Mouse (Mus musculus): ENCODE data around the gene Phf12.
A peak's percentile ranks its signal among the peaks of the same experiment; 100 is the strongest.

The Phf12 gene

DNA sequence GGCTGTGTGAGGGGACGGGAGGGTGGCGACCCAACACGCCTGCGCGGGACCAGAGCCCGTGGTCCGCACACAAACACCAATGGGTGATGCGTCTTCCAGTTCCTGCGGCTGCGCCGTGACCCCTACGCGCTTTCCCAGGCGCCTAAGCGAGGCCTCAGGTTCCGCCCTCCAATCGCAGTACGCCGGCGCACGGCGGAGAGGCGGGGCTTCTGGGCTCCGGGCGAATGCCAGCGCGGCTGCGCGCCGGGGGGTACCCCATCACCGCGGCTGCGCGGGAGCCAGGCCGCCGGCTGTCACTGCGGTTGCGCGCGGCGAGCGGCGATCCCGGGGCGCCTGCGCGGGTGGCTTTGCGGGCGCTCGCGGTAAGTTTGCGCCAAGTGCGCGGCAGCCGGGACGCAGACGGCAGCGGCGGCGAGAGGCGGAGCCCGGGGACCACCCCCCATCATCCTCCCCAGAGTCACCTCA is at the start of gene Phf12:
TSS of gene Phf12 (plus strand) at position 314 of the 465 bp plus-strand sequence.
- DNase-seq = peak; percentile 100

DNA sequence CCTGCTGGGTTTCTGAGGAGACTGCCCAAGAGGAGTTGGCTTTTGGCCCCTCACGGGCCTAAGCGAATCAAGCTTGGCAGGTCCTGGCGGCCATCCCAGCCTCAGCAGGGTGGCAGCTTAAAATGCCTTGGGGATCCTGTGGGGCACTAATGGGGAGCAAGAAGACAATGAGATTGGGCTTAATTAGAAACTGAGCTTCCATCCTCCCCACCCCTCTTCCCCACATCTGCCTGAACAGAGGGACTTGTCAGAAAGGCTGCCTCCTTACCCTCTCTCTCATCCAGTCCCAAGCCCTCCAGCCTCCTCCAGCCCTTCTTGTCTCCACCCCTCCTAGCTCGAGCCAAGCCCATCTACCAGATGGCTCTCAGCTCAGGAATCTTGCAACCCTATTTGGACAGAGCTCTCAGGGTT is 48.4 kb upstream of the Phf12 start:
- DNase-seq = peak; percentile 82

DNA sequence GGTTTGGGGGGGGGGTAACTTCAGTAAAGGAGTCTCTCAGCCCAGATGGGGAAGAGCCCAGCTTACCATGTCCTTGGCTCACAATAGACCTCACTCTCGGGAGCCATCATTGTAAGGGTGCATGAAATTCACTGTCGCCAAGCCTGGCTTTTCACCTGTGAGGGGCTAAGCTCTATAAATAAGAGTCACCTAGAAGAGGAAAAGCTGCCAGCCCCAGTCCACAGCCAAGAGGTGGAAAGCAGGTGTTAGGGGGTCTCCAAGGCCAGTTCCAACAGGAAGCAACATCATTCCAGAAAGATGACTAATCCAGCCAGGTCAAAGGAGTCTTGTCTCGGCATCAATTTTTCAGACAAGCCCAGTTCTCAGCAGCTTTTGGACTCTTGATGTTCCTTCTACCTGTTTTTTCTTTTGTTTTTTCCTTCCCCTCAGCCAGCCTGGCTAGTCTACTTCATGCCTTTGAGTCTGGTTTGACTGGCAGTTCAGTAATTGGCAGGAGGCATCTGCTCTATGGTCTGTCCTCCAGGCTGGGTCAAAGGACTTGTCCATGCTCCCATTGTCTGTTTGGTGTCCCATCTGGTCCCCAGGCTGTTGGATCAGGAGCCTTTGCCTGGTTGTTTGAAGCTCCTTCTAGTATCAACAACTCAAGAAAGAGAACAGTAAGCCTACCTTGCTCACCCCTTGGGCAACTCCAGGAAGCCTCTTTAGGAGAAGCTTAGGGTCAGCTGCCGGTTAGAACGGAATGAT is 47.8 kb upstream of the Phf12 start:
- peak; percentile 79 for DNase-seq

DNA sequence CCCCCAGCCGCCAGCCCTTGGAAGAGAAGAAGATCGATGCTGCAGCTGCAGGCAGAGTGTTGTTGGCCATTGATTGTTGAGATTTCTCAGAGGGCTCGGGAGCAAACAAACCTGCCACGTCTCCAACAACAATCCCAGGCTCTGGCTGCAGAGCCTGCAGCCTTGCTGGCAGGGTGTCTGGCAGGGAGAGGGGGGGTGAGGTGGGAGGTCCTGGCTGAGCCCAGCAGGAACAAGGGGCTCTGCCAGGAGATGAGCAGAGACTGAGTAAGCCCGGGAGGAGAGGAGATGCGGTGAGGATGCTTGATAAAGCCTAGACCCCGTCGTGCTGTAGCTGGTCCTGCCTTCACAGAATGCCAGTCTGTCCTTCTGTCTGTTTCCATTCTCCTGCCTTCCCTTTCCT is 45.7 kb upstream of the Phf12 start:
- peak; percentile 67 for DNase-seq

DNA sequence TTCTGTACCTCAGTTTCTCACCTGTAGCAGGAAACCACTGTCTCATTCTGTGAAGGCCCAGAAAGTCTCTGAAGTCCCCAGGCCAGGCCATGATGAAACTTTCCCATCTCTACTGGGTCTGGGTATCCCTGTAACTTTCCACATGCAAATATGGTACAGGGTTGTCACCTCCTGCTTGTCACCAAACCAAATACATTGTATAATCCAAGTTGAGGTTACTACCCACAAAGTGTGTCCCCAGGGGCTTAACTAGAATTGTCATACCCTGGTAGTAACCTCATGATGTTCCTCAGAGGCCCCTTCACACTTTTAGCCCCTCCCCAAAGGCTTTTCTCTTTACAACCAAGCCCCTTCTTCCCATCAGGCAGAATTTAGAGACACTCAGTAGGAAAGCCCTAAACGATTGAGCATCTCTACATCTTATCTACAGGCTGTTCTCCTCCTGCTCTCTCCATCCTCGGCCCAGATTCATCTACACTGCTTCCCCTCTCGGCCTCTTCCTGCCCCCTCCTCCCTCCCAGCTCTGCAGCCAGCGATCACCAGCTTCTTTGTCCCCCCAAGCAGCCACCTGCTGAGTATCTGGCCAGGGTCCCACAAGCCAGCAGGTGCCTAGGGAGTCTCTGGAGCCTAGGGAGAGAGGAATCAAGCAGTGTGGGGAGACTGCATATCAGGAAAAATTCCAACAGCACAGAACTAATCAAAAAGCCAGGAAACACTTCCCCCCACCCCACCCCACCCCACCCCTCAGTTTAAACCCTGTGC is 44.7 kb upstream of the Phf12 start:
- no peak for DNase-seq

DNA sequence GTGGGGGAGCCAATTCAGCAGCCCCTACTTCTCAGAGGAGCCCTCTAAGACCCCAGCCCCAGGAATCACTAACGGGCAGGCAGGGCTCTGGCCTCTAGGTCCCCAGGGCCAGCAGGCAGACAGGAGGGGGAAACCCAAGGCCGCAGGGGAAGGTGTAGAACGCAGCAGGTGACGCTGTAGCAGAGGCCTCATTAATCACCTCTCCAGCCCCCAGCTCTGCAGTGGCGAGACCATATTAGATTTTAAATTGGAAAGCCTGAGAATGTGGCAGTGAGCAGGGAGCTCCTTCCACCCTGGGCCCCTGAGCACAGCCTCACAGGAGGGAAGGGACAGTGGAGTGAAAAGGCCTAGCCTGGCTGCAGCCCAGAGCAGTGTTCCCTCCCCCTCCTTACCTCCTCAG is 40.3 kb upstream of the Phf12 start:
- no peak for DNase-seq

DNA sequence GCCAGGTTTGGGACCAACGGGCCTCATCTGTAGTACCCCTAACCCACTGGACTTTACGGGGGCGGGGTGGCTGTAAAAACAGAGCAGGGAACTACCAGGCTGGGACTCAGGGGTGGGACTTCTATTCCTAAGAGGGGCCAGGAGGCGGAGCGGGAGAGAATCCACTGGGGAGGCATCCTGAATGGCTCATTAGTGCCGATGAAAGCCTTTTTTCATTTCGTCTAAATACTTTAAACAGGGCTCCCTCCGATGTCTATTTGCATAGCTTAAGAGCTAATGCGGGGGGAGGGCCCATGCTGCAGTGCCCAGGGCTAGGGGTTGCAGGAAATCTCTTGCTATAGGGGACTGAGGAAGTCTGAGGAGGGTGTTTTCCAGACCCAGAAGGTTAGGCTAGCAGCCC is 34.7 kb upstream of the Phf12 start:
- no peak for DNase-seq

DNA sequence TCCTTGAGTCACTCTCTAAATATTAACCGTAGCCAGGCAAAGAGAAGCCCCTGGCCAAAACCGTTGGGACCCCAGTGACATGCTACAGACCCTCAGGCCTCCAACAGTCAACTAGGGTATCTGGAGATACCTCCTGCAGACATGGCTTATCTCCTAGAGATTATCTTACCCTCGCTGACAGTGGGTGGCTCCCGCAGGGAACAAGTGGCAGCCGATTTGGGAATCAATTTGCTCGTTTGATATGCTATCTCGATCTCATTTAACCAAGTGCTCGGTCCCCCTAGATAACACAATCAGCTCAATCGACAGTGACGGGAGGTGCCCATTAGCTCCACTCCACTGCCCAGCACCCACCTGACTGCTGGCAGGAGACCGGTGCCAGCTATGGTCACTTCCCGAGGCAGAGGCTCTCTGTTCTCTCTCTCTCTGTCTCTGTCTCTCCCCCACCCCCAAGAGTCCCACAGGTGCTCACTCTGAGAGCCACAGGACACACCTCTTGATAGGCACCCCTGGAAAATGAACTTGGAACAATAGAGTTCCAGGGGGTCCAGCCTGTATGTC is 32.3 kb upstream of the Phf12 start:
- DNase-seq = no peak

DNA sequence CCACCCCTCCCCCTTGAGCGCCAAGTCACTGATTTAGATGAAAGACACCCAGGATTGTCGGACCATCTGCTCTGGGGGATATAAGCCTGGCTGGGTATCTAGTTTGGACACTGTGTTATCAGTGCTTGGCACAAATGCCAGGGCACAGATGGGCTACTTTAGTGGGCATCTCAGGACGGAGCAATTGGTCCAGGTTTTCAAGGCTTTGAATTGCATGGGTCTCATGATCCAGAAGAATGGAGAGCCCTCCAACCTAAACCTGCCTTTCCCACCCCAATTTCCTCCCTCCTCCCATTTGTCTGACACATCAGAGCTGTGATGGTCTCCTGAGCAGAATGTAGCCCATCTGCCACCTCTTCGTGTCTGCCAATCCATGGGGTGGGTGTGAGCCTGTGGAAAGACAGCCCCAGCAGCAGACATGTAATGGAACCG is 31.7 kb upstream of the Phf12 start:
- peak; percentile 95 for DNase-seq

DNA sequence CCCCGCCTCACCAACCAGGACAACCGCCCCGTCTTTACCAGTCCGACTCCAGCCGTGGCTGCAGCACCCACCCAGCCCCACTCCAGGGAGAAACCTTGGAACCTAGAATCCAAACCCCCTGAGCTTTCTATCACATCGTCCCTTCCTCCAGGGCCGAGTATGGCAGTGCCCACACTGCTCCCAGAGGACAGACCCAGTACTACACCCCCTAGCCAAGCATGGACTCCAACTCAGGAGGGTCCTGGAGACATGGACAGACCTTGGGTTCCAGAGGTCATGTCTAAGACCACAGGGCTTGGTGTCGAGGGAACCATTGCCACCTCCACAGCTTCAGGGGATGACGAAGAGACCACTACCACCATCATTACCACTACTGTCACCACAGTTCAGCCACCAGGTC is 28.9 kb upstream of the Phf12 start:
- no peak for DNase-seq

DNA sequence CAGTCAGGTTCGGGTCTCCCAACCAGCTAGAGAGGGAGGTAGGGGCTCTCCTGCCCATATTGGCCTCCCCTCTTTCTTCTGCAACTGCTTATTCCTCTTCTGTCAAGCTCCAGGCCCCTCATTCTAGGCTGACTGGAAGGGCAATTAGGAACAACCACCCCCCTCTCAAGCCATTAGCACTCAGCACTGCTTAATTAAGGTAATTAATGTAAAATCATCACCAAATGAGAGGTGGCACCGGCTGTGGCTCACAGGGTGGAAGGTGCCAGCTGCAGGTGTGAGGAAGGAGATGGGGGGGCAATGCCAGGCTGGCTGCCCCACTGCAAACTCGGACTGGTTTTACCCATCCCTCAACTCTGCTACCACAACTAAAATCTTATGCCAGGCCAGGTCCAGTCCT is 26.1 kb upstream of the Phf12 start:
- DNase-seq = no peak

DNA sequence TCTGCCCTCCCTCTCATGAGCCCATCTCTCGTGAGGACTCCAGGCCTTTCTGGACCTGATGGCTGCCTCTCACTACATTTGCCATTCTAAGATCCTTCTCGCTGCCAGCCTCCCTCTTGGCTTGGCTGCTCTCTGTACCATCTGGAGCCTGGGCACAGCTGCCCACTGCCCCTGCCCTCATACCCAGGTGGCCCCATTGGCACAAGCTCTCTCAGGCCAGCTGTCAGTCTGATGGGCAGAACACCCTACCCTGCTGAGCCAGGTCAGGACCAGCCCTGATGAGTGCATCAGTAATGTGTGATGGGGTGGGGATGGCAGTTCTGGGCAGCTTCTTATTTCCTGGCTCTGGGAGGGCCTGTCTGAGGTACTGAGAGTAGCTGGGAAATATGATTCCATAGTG is 24.3 kb upstream of the Phf12 start:
- DNase-seq = no peak

DNA sequence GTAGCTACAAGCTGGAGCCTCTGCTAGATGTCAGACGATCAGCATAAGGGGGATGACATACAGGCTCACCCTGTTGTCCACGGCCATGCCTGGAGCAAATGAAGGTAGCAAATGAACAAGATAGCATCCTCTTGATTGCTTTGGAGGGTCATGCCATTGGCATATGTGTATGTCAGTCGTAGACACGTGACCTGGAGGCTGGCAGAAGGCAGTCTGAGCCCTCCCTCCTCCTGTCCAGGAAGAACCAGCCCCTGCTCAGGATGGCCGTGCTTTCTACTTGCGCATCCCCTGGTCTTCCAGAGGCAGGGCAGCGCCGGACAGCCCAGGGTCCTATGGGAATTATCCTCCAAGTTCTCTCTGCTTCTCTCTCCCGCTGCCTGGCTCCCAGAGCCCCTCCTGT is 23.6 kb upstream of the Phf12 start:
- no peak for DNase-seq

DNA sequence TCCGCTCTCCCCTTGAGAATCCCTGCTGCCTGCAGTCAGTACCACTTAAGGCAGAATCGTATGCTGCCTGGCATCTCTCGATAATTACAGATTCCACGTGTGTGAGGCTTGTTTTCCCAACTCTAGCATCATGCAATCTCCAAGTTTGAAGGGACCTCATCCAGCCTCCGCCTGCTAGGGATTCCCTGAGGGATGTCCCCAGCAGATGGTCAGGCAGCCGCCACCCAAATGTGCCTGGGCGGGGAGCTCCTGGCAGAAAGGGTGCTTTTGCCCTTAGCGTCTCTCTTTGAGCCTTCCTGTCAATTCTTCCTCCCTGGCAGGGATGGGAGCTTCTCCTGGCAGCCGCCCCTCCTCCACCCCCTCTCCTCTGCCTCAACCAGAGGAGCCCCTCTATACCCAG is 22.4 kb upstream of the Phf12 start:
- no peak for DNase-seq

DNA sequence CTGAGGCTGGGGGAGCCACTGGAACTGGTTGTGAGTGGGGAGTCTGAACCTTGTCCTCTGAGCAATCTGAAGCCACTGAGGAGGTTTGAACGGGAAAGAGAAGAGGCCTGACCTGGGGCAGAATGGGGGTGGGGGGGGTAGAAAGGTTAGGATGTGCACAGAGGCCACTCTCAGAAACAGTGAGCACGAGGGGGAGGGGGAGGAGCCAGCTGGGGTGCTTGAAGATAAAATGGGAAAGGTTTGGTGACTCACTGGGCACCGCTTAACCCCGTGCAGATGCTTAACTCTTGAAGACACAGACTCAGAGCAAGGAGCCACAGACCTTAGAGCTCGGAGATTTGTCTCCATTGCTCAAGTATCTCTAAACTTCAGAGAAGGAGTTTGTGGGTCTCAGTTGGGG is 21.7 kb upstream of the Phf12 start:
- no peak for DNase-seq

DNA sequence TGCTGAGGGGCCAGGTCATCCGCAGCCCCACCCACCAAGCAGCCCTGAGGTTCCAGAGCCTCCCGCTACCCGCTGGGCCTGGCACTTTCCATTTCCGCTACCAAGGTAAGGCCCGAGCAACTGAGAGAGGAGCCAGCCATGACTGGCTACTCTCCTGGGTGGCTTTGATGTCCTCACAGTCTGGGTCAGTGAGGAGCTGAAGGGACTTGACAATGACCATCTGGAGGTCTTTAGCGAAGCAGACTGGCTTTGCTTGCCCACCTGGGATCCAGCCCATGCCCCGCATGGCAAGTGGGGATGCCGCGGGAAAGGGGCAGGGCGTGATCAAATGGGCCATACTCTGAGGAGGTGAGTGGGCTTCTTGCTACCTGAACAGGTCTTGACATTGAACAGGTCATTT is 19.6 kb upstream of the Phf12 start:
- DNase-seq = no peak

DNA sequence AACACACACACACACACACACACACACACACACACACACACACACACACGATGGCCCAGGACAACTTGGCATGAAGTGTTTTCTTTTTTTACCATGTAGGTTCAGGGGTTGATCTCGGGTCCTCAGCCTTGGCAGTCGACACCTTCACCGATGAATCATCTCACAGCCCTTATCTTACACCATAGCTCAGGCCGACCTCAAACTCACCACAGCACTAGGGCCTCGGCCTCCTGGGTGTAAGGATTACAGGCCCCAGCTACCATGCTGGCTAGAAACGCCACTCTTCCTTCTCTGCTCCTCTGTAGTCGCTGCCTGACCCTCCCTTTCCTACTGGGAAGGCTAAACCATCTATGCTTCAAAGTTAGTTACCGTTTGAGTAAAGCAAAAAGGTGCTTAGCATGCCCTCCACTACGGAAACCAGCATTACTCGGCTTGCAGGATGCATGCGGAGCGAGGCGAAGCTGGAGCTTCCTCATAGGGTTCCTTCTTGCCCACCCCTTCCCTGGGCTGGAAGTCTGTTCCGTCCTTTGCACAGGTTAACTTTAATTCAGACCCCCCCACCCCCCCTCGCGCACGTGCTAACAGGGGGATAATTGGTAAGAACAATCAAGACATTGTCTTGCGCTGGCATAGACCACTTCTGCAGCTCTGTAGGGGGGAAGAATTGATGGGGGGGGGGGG is 18.0 kb upstream of the Phf12 start:
- no peak for DNase-seq

DNA sequence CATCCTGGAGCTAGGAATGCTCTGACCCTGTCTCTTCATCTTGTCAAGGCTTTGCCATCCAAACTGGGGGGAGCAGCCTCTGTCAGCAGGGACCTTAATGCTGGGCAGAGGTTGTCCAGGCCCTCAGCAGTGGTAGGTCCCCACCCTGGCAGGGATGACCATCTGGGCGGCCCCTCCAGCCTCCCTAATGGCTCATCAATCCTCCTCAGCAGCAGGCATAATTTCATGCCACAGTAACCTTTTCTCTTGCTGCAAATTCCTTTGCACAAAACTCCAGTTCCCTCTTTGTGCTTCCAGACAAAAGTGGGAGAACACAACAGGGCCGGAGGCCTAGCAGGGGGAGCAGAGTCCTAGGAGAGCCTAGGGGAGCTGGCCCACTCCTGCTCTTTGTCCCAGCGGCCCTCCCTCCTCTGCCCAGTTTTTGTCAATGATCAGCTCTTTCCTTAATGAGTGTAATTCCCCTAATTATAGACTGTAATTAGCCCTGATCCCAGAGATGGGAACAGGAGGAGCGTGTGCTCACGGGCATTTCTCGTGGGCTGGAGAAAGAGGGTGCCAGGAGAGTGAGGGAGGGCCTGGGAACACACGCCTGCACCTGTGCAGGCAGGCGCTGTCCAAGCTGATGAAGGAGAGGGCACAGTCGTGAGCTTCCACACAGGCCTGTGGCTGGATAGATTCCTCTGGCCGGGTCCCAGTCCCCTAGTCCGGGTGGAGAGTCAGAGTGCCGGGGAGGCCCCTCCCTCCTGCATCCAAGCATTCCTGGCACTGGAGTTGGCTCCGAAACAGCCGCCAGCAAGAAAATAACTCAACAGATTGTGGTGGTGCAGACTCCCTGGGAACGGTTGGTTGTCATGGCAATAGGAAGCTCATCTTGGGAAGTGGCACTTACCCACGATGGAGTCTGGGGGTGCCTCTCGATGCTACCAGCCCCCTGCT is 17.2 kb upstream of the Phf12 start:
- peak; percentile 96 for DNase-seq

DNA sequence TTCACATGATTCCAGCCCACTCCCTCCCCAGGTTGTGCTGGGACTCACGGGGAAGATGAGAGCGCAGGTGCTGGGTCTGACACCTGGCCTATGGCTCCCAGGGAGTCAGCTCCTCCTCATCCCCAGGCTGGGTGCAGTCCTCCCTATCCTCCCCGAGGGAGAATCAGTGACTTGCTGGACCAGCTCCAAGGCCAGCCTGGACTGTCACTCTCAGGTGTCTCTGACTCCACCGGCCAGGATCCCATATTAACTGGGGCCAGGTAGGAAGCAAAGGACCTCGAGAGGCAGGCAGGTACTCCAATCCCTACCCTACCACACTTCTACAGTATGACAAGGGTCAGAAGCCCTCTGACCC is 16.5 kb upstream of the Phf12 start:
- no peak for DNase-seq

DNA sequence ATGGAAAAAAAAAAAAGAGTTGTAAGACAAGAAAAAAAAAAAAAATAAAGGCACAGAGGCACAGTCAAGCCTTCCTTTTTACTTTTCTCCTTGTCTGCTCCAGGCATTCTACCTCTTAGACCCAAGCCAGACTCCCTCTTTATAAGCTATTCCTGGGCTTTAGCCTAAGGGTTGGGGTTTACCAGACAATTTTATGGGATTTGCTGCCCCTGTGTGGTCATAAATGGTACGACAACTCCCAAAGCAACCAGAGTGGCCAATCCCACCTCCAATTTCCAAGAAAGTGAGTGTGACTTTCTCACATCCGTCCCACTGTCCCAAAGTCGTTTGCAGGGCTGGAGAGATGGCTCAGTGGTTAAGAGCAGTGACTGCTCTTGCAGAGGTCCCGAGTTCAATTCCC is 15.4 kb upstream of the Phf12 start:
- no peak for DNase-seq

DNA sequence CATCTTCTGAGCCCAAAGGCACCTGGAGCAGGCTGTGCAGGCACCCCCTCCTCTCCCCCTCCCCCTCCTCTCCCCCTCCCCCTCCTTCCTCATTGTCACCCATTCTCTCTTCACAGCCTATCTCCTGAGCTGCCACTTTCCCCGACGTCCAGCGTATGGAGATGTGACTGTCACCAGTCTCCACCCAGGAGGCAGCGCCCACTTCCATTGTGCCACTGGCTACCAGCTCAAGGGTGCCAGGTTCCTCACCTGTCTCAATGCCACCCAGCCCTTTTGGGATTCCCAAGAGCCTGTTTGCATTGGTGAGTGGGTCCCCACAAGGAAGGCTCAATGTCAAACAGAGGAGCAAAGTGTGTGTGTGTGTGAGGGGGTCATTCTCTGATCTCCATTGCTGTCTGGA is 13.8 kb upstream of the Phf12 start:
- no peak for DNase-seq

DNA sequence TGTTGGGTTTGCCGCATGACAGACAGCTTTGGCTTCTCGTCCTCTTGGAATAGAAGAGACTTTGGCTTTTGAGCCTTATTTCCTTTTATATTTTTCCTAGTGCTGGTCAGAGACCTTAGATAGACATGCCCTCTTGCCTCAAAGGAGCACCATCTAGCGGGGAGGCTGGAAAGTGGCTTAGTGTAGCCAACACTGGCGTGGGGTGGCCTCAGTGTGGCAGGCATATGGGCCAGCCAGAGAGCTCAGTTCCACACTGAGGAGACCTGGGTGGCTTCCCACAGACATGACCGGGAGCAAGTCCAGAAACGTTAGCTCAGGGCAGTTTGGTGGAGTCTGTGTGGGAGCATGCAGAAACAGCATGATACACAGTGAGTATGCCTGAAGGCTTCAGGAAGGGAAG is 11.8 kb upstream of the Phf12 start:
- no peak for DNase-seq

DNA sequence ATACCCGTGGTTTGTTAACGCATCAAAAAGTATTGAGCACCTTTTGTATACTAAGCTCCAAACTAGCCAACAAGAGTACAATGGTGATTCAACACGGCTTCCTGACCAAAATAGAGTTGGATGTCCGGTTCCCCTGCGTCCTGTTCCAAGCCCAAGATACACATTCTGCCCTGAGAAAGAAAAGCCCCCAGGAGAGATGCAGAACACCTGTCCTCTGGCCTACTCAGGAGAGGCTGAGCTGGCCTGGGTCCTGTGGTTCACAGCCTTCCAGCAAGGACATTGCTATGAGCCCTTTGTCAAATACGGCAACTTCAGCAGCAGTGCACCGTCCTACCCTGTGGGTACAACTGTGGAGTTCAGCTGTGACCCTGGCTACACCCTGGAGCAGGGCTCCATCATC is 9.0 kb upstream of the Phf12 start:
- no peak for DNase-seq
